Mouse (Mus musculus) megakaryocyte, embryonic 14.5 days (primary cell): ENCODE results near the gene Gm49355. TPM values are rescaled to one million over a fixed set of nuclear protein-coding genes. Genes with fewer than 3 reads are reported as not detected.

Experiments
- H3K27me3 ChIP-seq: replicated peaks from 2 replicates; pipeline ENCODE3; 2012; ENCODE audit warnings: inconsistent platforms
- H3K36me3 ChIP-seq: replicated peaks from 2 replicates; pipeline ENCODE3; 2012; ENCODE audit warnings: low read length, inconsistent platforms, mixed read lengths
- H3K4me1 ChIP-seq: 2 replicates; pipeline ENCODE4 v1.6.1; 2012; ENCODE audit warnings: inconsistent platforms
- H3K4me3 ChIP-seq: replicated peaks from 2 replicates; pipeline ENCODE3; 2012; ENCODE audit warnings: moderate library complexity, mild to moderate bottlenecking, inconsistent platforms
- H3K9me3 ChIP-seq: 2 replicates; pipeline ENCODE4 v1.6.1; 2012; ENCODE audit warnings: inconsistent platforms
- FLI1 ChIP-seq: IDR thresholded peaks from 2 replicates; pipeline ENCODE4 v1.6.1; 2012; ENCODE audit warnings: low read length, inconsistent platforms, mixed read lengths
- GATA1 ChIP-seq: IDR thresholded peaks from 3 replicates; pipeline ENCODE4 v1.6.1; 2012; ENCODE audit warnings: mixed read lengths, low read length, inconsistent platforms, borderline replicate concordance
- polyA plus RNA-seq: library from polyadenylated mRNA; stranded (reverse); fragments of >175 nt; gene quantifications from 2 replicates; pipeline ENCODE4 v1.2.3, GENCODE M21; 2012; ENCODE audit warnings: low replicate concordance; ENCODE audit not compliant: insufficient read depth

The Gm49355 gene
- polyA plus RNA-seq, 1 experiment = not detected

GRCm38 (mm10) chr14:12348089-12348488 is 64.3 kb downstream of the Gm49355 start, which contains the start of gene Fezf2:
Fezf2 (minus strand) TSS chr14:12348189.
- H3K27me3 ChIP-seq = peaks cover 89% of the 10 kb centered on the region
- no peaks in the 10 kb centered on the region for H3K9me3 ChIP-seq
- no peak for TF ChIP-seq FLI1
- no peak for TF ChIP-seq GATA1
- H3K36me3 ChIP-seq = no peaks in the 10 kb centered on the region
- no peak within 1 kb of the TSS for H3K4me3 ChIP-seq
- peaks cover 7% of the 10 kb centered on the region; the same call in 1 of the 2 replicates for H3K4me1 ChIP-seq

- peaks cover 80% of the 10 kb centered on the region for H3K27me3 ChIP-seq
Observed at GRCm38 (mm10) chr14:12349334-12350090, 65.7 kb downstream of the Gm49355 start.

GRCm38 (mm10) chr14:12350271-12350916 is 66.6 kb downstream of the Gm49355 start:
- Histone ChIP-seq H3K27me3 (peaks cover 72% of the 10 kb centered on the region), H3K9me3 (no peaks in the 10 kb centered on the region), H3K4me1 (0 out of 2 replicates have a peak, but pooled peaks cover 2% of the 10 kb centered on the region), H3K36me3 (no peaks in the 10 kb centered on the region), H3K4me3 (no peak overlapping the region)
- no peak for TF ChIP-seq FLI1
- TF ChIP-seq GATA1 = no peak

More at GRCm38 (mm10) chr14:12349334-12350090, 65.7 kb downstream of the Gm49355 start:
- TF ChIP-seq FLI1 = no peak
- no peak for TF ChIP-seq GATA1
- H3K36me3 ChIP-seq = no peaks in the 10 kb centered on the region
- H3K4me1 ChIP-seq = peaks cover 7% of the 10 kb centered on the region; the same call in 1 of the 2 replicates
- no peaks in the 10 kb centered on the region for H3K9me3 ChIP-seq
- H3K4me3 ChIP-seq = no peak overlapping the region

Other genes with a start within 250 kb of the Gm49355 start
- 5.6 TPM in 1 of 2 replicates, not detected in the other for gene 3830406C13Rik, start 197 bp downstream of the Gm49355 start, polyA plus RNA-seq
- gene Fezf2, start 64.2 kb downstream of the Gm49355 start, polyA plus RNA-seq = not detected in 2 replicates